In the genomic region with DNA sequence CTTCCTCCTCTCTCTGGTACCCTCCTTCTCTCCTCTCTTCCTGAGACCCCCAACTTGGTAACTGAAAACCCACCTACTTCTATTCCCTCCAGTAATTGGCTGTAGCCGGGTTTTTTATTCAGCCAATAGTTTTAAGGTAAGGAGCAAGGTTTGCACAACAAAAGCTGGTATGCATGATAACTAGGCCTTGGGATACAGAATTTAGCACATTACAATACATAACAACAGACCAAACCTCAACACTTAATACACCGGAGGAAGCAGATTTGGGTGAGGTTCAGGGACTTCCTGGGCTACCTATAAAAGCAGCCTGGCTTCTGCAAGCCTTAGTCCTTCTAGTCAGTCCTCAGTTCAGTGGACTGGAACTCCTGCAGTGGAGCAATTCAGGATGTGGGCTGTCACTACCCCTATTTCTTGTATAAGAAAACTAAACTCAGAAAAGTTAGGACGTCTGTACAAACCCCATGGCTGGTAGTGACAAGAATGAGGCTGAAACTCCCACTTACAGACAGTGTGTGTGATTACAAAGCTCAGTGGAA, we compare ENCODE assay signal across 16 mouse cellular contexts.
"Had no signal": no experiment of that assay in that cellular context is flagged by ENCODE, and none has a peak within 500 bp of the region (broad histone marks: within the 10 kb centered on the region; RNA-seq: fewer than 3 reads in every experiment).

No protein-coding gene starts in this region.

- H3K4me3 ChIP-seq: layer of hippocampus, adult 2 months; left cerebral cortex, adult 2 months; limb, embryonic 10.5 days; liver, embryonic 12.5 days; midbrain, embryonic 10.5 days; myocyte; neural tube, embryonic 15.5 days had no signal

- H3K36me3 ChIP-seq: limb, embryonic 10.5 days; liver, embryonic 12.5 days; midbrain, embryonic 10.5 days; neural tube, embryonic 15.5 days had no signal

- H3K9ac ChIP-seq: liver, embryonic 12.5 days; lung, embryonic 14.5 days; neural tube, embryonic 15.5 days had no signal

- H3K27ac ChIP-seq: layer of hippocampus, adult 2 months; left cerebral cortex, adult 2 months; limb, embryonic 10.5 days; liver, embryonic 12.5 days; midbrain, embryonic 10.5 days; neural tube, embryonic 15.5 days; stomach, postnatal 0 days had no signal

- DNase-seq: kidney, adult 11 months; kidney, postnatal 10 days; kidney, postnatal 4 days; lung, embryonic 14.5 days; lung, postnatal 14 days; midbrain, embryonic 14.5 days; right cerebral cortex, postnatal 4 days; thymus, postnatal 4 days had no signal

- H3K9me3 ChIP-seq: limb, embryonic 10.5 days; liver, embryonic 12.5 days; midbrain, embryonic 10.5 days; neural tube, embryonic 15.5 days had no signal

- ATAC-seq: liver, embryonic 12.5 days had no signal
